Mouse (Mus musculus) brain, embryonic 14.5 days (tissue): ENCODE results near the gene Jagn1. TPM values are rescaled to one million over a fixed set of nuclear protein-coding genes. Genes with fewer than 3 reads are reported as not detected.

Experiments
- DNase-seq: peaks from one replicate; pipeline ENCODE4 v3.0.0-alpha.2; 2011; ENCODE audit warnings: low read depth
- CTCF ChIP-seq: fragments of 200-500 bp; IDR thresholded peaks from 2 replicates; pipeline ENCODE4 v1.5.1; 2012; ENCODE audit warnings: inconsistent platforms, mild to moderate bottlenecking, moderate library complexity, borderline replicate concordance; ENCODE audit not compliant: insufficient read depth, insufficient read length; ENCODE audit errors: extremely low read depth
- POLR2A ChIP-seq: fragments of 200-500 bp; IDR thresholded peaks from 2 replicates; pipeline ENCODE4 v1.6.1; 2012; ENCODE audit warnings: mild to moderate bottlenecking, inconsistent platforms, borderline replicate concordance; ENCODE audit not compliant: poor library complexity, insufficient read depth, insufficient read length, severe bottlenecking; ENCODE audit errors: extremely low read depth
- polyA plus RNA-seq: library from polyadenylated mRNA; depleted of rRNA; stranded (reverse); fragments of >200 nt; gene quantifications from 2 replicates; pipeline ENCODE4 v1.2.3, GENCODE M21; 2012

The Jagn1 gene
- polyA plus RNA-seq, 1 experiment, result 60.1 TPM

DNA sequence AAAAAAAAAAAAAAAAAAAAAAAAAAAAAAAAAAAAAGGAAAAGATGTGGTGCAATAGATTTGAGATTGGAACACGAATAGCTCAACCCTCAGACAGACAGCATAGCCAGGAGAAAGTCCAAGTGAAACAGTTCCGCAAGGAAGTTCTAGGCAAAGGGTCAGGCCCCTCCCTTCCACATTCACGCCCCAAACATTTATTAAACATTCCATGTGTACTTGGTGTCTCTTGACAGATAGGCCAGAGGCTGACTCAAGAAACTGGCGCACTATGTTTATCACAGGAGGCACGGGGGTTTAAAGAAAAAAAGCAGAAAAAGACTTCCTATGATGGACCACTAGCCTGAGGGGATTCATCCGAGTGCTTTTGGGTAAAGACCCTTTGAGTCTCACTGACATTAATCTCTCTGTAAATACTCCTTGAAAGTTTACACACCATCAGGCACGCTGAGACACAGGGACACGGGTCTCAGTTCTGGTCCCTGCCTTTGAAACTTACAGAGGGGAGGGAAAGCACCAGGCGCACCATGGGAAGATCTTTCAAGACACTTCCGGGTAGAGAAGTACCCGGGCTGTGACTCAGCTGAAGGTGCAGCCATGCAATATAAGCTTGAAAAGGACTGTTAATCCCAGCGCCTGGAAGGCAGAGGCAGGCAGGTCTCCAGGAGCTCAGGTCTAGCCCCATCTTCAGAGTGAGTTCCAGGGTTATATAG, 3.5 kb upstream of the Jagn1 start:
- DNase-seq, result no peak
- TF ChIP-seq CTCF (no peak), POLR2A (no peak)

DNA sequence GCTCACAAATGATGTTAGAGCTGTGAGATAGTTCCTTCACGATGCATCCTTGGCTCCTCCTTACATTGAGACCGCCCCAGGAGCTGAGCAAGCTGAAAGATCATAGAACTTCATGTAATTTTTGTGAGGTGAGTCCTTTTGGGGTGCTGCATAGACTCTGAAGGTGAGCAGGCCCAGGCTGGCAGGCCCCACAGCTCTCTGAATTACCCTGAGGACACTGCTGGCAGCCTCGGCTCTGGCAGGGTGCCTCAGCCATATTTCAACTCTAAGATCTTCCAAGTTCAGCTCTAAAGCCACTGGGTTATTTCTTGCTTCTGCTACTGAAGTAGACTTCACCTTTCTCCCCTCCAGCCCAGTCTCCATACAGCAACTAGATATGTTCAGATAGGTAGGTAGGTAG, 1.7 kb upstream of the Jagn1 start:
- TF ChIP-seq CTCF, result no peak
- no peak for TF ChIP-seq POLR2A
- DNase-seq, result no peak

DNA sequence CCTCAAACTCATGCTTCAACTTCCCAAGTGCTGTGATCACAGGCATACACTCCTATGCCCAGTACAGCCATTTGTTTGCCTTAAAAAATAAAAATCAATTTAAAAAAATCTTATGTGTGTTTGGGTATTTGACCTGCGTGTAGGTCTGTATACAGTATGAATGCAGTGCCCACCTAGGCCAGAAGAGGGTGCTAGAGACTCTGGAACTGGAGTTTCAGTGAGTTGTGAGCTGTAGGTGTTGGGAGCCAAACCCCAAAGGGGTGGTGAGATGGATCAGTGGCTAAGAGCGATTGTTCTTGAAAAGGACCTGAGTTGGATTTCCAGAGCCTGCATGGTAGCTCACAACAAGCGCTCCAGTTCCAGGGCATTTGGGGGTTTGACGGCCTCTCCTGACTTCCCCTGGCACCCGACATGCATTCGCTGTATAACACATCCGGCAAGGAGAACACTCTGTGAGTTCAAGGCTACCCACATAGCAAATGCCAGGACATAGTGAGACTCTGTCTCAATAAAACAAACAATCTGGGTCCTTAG, 1.2 kb upstream of the Jagn1 start:
- TF ChIP-seq POLR2A (no peak), CTCF (peak; percentile 71; the same call in 1 of the 2 replicates)
- peak; percentile 80 for DNase-seq

DNA sequence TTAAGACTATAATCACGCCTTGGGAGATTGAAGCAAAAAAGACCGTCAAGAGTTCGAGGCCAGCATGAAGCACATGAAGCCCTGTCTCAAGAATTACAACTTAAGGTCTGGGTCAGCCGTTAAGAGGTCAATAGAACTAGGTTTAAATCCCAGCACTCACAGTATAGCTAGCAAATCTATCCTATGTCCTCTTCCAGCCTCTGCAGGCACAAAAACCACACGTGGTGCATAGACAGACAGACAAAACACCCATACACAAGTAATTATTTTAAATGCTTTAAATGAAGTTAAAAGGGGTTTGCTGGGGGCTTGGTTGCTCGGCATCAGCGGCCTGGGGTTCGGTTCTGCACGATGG, 305 bp upstream of the Jagn1 start:
- TF ChIP-seq POLR2A (no peak), CTCF (no peak)
- DNase-seq, result no peak

DNA sequence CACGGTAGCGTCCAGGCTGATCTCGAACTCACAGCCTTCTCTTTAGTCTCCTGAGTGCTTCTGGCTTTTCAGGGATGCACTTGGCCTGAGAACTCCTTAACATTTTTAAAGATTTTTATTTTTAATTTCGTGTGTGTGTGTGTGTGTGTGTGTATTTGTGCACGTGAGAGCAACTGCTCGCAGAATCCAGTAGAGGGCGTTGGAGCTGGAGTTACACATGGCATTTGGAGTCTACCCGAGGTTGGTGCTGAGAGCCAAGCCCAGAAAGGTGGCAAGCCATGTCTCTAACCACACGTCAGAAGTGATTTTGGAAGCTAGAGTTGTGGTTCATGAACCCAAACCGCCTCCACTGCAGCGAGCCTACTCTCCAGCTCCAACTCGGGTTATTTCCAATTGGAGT, 722 bp downstream of the Jagn1 start:
- peak; percentile 18 for DNase-seq
- TF ChIP-seq CTCF, result peak; percentile 13; the same call in 1 of the 2 replicates
- TF ChIP-seq POLR2A, result no peak

DNA sequence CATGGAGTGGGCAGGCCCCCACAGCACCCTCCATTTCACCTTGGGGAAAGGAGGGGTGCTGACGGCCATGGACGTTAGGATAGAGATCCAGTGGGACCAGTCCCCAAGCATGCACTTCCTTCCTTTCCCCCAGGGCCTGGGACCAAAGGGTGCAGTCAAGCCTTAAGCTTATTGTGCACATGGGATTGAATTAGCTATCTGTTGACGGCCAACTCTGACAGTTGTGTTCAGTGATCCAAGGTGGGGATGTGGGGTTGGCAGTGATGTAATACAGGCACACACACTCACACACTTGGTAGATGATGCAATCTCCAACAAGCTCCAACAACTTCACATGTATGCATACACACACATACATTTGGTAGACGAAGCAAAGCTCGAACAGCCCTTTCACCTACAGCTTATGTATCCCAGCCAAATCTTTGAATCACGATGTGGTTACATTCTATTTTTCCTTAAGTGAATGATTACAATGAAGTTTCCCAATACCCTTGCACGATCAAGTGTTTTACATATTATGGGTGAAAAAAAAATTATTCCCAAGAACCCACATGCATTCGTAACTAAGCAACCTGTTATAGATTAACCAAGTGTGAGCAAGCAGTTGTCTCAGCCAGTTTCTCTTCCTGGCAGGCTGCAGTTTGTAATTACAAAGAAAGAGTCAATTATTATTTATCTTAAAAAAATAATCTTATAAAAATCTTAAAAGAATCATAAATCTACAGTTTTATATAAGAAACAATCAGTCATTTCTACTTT, 2.0 kb downstream of the Jagn1 start:
- DNase-seq, result no peak
- TF ChIP-seq CTCF (no peak), POLR2A (no peak)

DNA sequence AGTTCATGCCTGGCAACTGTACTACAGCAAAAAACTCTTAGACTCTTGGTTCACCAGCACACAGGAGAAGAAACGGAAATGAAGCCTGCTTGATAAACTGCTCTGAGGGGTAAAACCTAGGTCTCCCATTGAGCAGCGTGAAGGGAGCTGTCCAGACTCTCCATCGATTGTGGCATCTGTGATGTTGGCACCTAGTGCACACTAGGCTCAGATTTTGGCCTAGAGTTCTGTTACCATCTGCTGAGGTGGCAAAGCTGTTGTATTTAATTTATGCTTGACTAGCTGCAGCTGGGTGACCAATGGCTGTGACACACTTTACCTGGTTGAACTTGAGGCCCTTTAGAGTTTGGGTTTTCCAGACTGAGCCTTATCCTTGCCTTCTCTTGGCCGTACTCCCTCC, 5.3 kb downstream of the Jagn1 start:
- TF ChIP-seq POLR2A (no peak), CTCF (no peak)
- DNase-seq, result peak; percentile 49

DNA sequence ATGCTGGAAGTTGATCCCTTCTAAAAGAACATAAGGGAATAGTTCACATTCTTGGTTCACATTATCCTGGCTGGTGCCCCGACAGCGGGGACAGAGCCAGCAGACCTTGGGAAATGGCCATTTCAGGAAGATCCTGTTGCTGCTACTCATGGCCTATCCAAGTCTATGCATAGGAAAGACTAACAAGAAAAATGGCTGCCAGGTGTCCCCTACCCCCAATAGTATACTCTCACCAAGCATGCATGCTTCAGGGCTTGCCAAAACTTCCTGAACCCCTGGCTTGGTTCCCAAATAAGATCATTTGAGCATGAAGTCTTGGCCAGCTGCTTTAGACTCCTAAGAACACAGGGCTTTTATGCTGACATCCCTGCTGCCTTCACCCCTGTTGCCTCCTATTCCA, 9.5 kb downstream of the Jagn1 start:
- peak; percentile 71 for DNase-seq
- TF ChIP-seq CTCF (no peak), POLR2A (no peak)

DNA sequence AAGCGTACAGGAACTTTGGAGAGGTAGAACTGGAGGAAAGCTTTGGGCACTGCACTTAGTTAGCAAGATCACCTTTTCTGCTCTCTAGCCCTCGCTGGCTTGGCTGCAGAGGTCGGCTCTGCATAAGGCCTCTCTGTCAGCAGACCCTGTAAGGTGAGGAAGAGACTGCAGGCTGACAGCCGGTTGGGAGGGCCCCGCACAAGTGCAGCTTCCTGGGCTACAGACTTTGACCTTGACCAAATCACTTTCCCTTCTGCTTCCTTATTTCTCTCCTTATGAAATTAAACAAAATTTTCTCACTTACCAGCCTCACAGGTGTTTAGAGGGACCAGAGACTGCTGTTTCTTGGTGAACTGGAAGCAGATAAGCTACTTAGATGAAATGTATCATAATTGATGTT, 12.6 kb downstream of the Jagn1 start:
- no peak for TF ChIP-seq POLR2A
- TF ChIP-seq CTCF, result no peak

DNA sequence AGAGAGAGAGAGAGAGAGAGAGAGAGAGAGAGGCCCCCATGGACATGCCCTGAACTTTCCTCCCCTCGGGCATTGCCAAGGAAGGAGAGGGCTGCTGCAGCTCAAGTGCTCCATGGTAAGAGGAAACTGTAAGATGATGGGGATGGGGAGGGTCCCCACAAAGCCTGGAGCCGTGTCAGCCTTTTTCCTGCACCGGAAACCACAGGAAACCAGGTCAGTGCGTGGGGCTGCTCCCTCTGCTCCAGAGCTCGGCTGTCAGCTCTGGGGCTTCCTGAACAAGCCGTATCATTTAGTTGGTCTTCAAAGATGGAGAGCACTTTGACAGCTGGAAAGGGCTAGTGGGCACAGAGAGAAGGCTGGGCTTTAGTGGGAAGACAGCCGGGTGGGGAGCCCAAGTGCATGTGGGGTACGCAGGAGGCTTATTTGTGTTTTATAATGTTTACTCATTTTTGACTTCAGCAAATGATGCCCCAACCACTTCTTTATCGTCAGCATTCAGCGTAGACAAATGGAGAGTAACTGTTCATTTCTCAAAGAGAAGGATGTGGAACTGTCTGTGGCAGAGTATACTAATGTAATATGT, 15.7 kb downstream of the Jagn1 start, which contains the start of gene Il17re:
Il17re (plus strand) TSS at position 533 of the 583 bp plus-strand sequence.
- DNase-seq, result no peak
- TF ChIP-seq POLR2A (no peak), CTCF (no peak)

More for the DNA sequence above, 12.6 kb downstream of the Jagn1 start:
- no peak for DNase-seq

DNA sequence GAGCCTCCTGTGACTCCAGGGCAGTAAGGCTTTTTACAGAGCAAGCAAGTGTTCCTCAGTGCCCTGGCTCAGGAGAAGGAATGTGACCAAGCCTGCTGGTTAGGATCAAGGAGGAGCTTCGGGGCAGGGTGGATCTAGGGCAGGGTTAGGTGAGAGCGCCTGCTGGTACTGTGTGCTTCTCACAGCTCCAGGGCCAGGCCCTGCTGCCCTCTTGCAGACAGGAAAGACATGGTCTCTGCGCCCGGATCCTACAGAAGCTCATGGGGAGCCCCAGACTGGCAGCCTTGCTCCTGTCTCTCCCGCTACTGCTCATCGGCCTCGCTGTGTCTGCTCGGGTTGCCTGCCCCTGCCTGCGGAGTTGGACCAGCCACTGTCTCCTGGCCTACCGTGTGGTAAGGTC, 16.3 kb downstream of the Jagn1 start:
- no peak for DNase-seq
- no peak for TF ChIP-seq POLR2A
- no peak for TF ChIP-seq CTCF

DNA sequence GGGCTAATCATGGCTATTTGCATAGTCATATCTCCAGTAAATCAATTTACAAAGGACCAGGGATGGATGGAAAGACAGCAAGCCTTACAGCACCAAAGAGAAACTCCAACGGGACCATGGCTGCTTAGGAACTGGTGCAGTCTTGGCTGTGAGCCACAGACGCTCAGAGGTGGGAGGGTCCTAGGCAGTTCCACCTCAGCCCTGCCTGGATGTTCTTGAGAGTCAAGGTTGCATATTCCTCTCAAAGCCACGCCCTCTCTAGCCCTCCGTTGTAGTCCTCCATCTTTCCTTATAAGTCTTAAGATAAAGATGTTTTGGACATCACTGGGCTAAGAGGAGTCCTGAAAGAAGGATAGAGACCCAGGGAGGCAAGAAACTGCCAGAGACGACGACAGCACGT, 21.7 kb downstream of the Jagn1 start:
- TF ChIP-seq CTCF, result no peak
- no peak for TF ChIP-seq POLR2A
- DNase-seq, result no peak

DNA sequence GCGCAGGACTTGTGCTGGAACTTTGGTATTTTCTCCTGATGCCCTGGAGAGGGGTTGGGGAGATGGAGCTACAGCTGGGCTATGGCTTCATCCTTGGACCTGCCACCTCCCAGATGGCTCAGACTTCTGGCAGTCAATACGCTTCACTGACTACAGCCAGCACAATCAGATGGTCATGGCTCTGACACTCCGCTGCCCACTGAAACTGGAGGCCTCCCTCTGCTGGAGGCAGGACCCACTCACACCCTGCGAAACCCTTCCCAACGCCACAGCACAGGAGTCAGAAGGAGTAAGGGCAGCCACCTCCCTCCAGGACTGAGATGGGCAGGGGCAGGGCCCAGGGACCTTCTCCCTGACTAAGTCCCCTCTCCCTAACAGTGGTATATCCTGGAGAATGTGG, 23.2 kb downstream of the Jagn1 start:
- DNase-seq, result no peak
- TF ChIP-seq CTCF (peak; percentile 33; the same call in 1 of the 2 replicates), POLR2A (no peak)
